Mouse (Mus musculus): ENCODE results near the gene Rbp7. TPM values are rescaled to one million over a fixed set of nuclear protein-coding genes. Genes with fewer than 3 reads are reported as not detected.

Gene Rbp7
- not detected for total RNA-seq (2023)

DNA sequence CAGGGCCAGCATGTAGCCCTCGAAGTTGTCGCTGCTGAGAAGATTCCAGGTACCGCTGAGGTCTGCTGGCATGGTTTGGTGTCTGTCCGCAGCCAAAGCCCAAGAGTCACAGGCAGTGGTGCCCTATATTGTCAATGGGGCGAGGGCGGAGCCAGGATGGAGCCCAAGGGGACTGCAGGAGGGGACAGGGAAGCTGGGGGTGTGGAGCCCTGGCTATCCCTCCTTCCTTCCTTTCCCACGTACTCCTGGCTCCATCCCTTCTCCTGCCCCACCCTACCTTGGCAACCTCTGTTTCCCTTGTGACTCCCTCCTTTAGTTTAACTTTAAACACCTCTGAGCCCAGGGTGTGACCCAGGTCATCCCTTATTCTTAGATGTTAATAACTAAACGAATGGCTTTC, at the start of gene Rbp7:
Rbp7 (minus strand) TSS at position 100 of the 400 bp plus-strand sequence.

DNA sequence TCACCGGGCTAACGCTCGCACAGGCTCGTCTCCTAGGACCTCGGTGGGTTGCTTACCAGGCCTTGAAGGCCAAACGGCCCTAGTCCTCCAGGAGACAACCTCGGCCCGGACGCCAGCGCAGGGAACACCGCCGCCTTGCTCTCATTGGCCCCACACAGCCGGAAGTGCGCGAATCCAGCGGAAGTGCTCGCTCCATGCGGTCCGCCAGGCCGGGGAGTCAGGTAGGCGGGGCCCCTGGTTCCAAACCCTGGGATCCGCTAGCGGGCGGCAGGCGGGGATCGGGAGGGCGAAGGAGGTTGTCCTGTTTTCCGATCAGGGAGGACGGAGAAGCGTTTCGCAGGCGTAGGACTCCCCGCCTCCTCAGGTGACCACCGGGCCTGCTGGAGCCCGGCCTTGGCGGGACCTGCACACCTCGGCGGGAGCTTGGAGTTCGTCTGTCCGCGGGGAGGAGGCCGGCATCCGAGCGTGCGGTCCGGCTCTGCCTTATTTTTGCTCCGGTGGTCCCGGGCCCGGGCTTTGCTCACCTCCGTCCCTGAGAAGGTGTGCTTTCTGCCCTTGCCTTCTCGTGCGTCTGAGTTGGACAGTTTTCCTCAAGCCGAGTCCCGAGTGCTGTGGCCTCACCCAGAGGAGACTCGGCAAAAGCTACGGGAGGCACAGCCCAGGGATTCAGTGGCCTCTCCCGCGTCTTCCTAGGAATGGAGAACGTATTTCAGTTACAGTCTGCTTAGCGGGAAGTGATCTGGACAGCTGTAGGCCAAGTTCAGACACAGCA, 30.5 kb upstream of the Rbp7 start, which contains the start of the genes Nmnat1 and Lzic:
Nmnat1 (minus strand) TSS at position 150 of the 772 bp plus-strand sequence.
Lzic (plus strand) TSS at position 177 of the 772 bp plus-strand sequence.

DNA sequence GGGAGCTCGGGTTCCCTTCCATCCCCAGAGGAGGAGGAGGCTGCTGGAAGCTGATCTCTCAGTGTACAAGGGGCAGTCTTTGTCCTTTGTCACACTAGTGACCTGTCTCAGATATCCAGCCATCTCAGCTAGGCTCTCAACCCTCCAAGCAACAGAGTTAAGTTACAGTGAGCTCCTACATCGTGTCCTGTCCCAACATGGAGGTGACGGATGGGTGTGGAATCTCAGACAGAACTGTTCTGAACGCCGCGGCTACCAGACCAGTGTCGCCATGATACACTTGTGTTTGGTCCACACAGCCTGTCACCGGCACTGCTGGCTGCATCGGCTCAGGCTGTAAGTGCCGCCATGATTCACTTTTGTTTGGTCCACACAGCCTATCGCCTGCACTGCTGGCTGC, 22.3 kb upstream of the Rbp7 start, which contains the start of gene Tmem274:
Tmem274 (plus strand) TSS at position 301 of the 400 bp plus-strand sequence.

DNA sequence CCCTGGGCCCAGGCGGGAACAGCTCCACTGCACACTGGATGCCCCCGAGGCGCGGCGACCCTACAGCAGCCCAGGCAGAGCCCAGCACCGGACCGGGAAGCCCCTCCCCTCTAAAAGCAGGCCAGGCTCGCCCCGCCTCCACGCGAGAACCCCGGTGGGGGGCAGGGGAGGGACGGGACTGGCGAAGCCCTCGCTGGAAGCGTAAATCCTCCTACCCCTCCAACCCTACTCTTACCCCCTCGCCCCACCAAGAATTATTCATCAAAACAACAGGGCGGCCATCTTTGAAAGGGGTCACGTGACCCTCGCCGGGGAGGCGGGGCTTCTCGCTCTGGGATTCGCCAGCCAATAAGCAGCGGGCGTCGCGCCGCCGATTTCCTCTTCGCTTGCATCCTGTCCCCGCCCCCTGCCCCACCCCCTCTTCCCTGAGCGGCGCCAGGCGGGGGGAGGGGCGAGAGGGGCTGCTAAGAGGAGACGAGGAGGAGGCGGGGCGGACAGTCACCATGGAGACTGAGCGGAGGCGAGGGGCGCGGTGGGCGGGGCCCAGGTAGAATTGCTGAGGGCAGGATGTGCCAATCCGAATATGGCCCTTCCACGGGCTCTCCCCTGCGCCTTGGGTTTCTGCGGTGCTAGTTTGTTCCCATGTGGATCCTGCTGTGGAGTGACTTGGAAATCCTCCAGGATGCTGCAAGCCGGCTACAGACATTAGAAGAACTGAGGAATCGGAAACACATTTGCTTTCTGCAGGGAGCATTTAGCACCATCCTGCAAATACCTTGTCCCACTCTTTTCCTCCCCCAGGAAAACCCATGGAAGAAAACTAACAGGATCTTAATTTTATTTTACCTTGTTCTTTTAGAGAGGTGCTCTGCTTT, 28.2 kb downstream of the Rbp7 start, which contains the start of gene Ube4b:
Ube4b (minus strand) TSS at position 425 of the 875 bp plus-strand sequence.

Other genes starting within 250 kb of the Rbp7 start
- gene Kif1b, start 147.3 kb downstream of the Rbp7 start, total RNA-seq (2023) = 10 to 100 TPM; 65.5 to 67.9 TPM
- 100 to 1,000 TPM in 1 of 2 experiments, 10 to 100 TPM in 1; 82.4 to 105 TPM for gene Ube4b, start 28.2 kb downstream of the Rbp7 start, total RNA-seq (2023)
- not detected for gene Tmem274, start 22.4 kb upstream of the Rbp7 start, total RNA-seq (2023)
- 1 to 10 TPM; 4.8 to 7.3 TPM for gene Nmnat1, start 30.2 kb upstream of the Rbp7 start, total RNA-seq (2023)
- 10 to 100 TPM; 23.7 to 26.5 TPM for gene Lzic, start 30.3 kb upstream of the Rbp7 start, total RNA-seq (2023)
- gene Ctnnbip1, start 63.3 kb upstream of the Rbp7 start, total RNA-seq (2023) = under 1 TPM; 0.64 to 0.65 TPM
- gene Clstn1, start 131.5 kb upstream of the Rbp7 start, total RNA-seq (2023) = 10 to 100 TPM in 1 of 2 experiments, 1 to 10 TPM in 1; 9.7 to 10.6 TPM
- 100 to 1,000 TPM; 680 to 683 TPM for gene Pik3cd, start 247.6 kb upstream of the Rbp7 start, total RNA-seq (2023)

Data from T-cell, adult 66 days (primary cell).